In the genomic region with DNA sequence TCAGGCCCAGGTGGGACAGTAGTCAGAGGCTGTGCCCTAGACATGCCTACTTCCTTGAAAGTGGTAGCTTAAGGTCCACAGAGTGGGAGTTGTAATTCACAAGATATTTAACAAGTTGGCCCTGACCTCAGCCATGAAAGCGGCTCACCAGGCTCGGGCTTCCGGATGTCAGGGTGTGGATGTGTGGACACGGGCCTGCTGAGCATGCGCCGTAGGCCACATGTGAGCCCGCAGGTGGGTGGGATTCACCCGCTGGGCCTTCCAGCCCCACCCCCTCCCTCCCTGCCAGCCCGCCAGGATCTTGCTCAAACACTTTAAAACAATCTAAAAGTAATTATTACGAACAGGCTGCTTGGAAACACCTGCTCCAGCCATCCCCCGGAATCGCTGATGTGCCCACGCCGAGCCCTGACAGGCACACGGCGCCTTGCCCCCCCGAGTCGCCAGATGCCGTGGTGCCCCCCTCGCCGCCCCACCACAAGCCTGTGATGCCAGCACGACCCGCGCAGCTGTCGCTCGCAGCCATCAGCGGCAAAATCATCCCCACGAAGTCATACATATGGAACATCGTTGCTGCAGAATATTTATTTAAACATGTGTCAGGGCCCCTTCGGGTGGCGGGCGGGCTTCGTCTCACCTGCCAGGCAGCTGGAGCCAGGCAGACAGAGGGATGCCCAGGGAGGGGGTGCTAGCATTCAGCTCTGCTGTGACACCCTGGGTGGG, we compare ENCODE assay signal across 10 mouse cellular contexts.
DNase-seq lines count a peak whose midpoint lies in the region; ATAC-seq lines count a peak whose summit lies in the region.
"Had no signal": no experiment of that assay in that cellular context is flagged by ENCODE, and none has a peak within 500 bp of the region (broad histone marks: within the 10 kb centered on the region; RNA-seq: fewer than 3 reads in every experiment).

No protein-coding gene starts in this region.

- peak overlapping the region; percentile 3; the same call in 1 of the 2 replicates for H3K4me3 ChIP-seq in lung, embryonic 15.5 days
- no peak overlapping the region for H3K4me3 ChIP-seq in forebrain, embryonic 15.5 days
- H3K4me3 ChIP-seq in midbrain, embryonic 12.5 days: no peak overlapping the region

- H3K4me2 ChIP-seq in lung, embryonic 15.5 days: peak overlapping the region; percentile 48
- H3K4me2 ChIP-seq in forebrain, embryonic 15.5 days (replicated peaks): peak overlapping the region; percentile 20; the same call in 1 of the 2 replicates
- H3K4me2 ChIP-seq in midbrain, embryonic 12.5 days (replicated peaks): peak overlapping the region; percentile 12; the same call in 1 of the 2 replicates
- H3K4me2 ChIP-seq: liver, embryonic 11.5 days had no signal

- no peak for ATAC-seq in lung, embryonic 15.5 days (ENCODE audit: borderline replicate concordance, extremely low read depth, low FRiP score, low TSS enrichment)
- peak; percentile 34; the same call in 1 of the 2 replicates for ATAC-seq in forebrain, embryonic 15.5 days (replicated peaks)
- ATAC-seq in midbrain, embryonic 12.5 days (ENCODE audit: low FRiP score, low read depth): no peak

- H3K9me3 ChIP-seq in lung, embryonic 15.5 days: 0 out of 2 replicates have a peak, but pooled peaks cover 4% of the 10 kb centered on the region
- H3K9me3 ChIP-seq in forebrain, embryonic 15.5 days: no peaks in the 10 kb centered on the region
- no peaks in the 10 kb centered on the region for H3K9me3 ChIP-seq in midbrain, embryonic 12.5 days

- H3K36me3 ChIP-seq in lung, embryonic 15.5 days: no peaks in the 10 kb centered on the region
- H3K36me3 ChIP-seq in forebrain, embryonic 15.5 days: no peaks in the 10 kb centered on the region
- H3K36me3 ChIP-seq in midbrain, embryonic 12.5 days: no peaks in the 10 kb centered on the region

- peak overlapping the region; percentile 54; the same call in 1 of the 2 replicates for H3K27ac ChIP-seq in lung, embryonic 15.5 days
- peak overlapping the region; percentile 74 for H3K27ac ChIP-seq in forebrain, embryonic 15.5 days (replicated peaks)
- H3K27ac ChIP-seq in midbrain, embryonic 12.5 days (replicated peaks): peak overlapping the region; percentile 58

- no peak for DNase-seq in lung, postnatal 25 days (ENCODE audit: low spot score)
- peak; percentile 74 for DNase-seq in thymus, postnatal 14 days
- no peak for DNase-seq in kidney, adult 11 months
- no peak for DNase-seq in frontal cortex, postnatal 36 days (ENCODE audit: low spot score in 2 of 2)
- DNase-seq in retina, postnatal 1 day: no peak
- DNase-seq: cerebellum, adult 8-10 months had no signal

- 31% methylated on average over 33 of the region's 33 CpGs for WGBS in lung, embryonic 15.5 days
- WGBS in forebrain, embryonic 15.5 days: 33% methylated on average over 33 of the region's 33 CpGs
- 52% methylated on average over 33 of the region's 33 CpGs for WGBS in midbrain, embryonic 12.5 days

- H3K27me3 ChIP-seq in lung, embryonic 15.5 days: no peaks in the 10 kb centered on the region
- no peaks in the 10 kb centered on the region for H3K27me3 ChIP-seq in forebrain, embryonic 15.5 days
- H3K27me3 ChIP-seq in midbrain, embryonic 12.5 days: peaks cover 5% of the 10 kb centered on the region; the same call in 1 of the 2 replicates

- no peak overlapping the region for H3K9ac ChIP-seq in lung, embryonic 15.5 days
- H3K9ac ChIP-seq in forebrain, embryonic 15.5 days (replicated peaks): no peak overlapping the region
- no peak overlapping the region for H3K9ac ChIP-seq in midbrain, embryonic 12.5 days (replicated peaks)

- H3K4me1 ChIP-seq in lung, embryonic 15.5 days: peaks cover 36% of the 10 kb centered on the region
- H3K4me1 ChIP-seq in forebrain, embryonic 15.5 days: peaks cover 45% of the 10 kb centered on the region
- peaks cover 46% of the 10 kb centered on the region for H3K4me1 ChIP-seq in midbrain, embryonic 12.5 days
